Mouse (Mus musculus) hindbrain, postnatal 0 days (tissue): ENCODE data around the gene Kcnj4. TPM values are rescaled to one million over a fixed set of nuclear protein-coding genes. Genes with fewer than 3 reads are reported as not detected.
"Not testable (repeated sequence)": the region's sequence is repeated elsewhere in the genome, so short reads cannot be mapped to it uniquely, and the experiment has no call there.

ENCODE experiments used
- ATAC-seq: fragments of 200-750 bp; cut with Nextera tagmentation; 2 replicates; pipeline ENCODE4 v1.8.0; 2017; ENCODE audit warnings: mild to moderate bottlenecking, moderate TSS enrichment, moderate library complexity
- DNase-seq: peaks from one replicate; pipeline ENCODE4 v3.0.0-alpha.2; 2015; ENCODE audit warnings: low spot score
- H3K27ac ChIP-seq: fragments of 300-500 bp; sonication (generic); 2 replicates; pipeline ENCODE4 v1.5.1; 2014; ENCODE audit warnings: mild to moderate bottlenecking
- H3K27me3 ChIP-seq: fragments of 300-500 bp; sonication (generic); 2 replicates; pipeline ENCODE4 v1.6.1; 2014; ENCODE audit warnings: low read length, mixed read lengths; ENCODE audit not compliant: insufficient read depth
- H3K36me3 ChIP-seq: fragments of 300-500 bp; sonication (generic); 2 replicates; pipeline ENCODE4 v1.6.1; 2014; ENCODE audit warnings: low read length, mixed read lengths; ENCODE audit not compliant: insufficient read depth
- H3K4me1 ChIP-seq: fragments of 300-500 bp; sonication (generic); 2 replicates; pipeline ENCODE4 v1.6.1; 2014; ENCODE audit warnings: antibody characterized with exemption, low read length, mixed read lengths; ENCODE audit not compliant: insufficient read depth
- H3K4me2 ChIP-seq: fragments of 300-500 bp; sonication (generic); 2 replicates; pipeline ENCODE4 v1.6.1; 2014; ENCODE audit warnings: low read depth, mild to moderate bottlenecking, low read length, moderate library complexity, mixed read lengths
- H3K4me3 ChIP-seq: fragments of 300-500 bp; sonication (generic); 2 replicates; pipeline ENCODE4 v1.5.1; 2014; ENCODE audit warnings: low read length
- H3K9ac ChIP-seq: fragments of 300-500 bp; sonication (generic); replicated peaks from 2 replicates; pipeline ENCODE4 v1.6.1; 2014; ENCODE audit warnings: mild to moderate bottlenecking, low read length, moderate library complexity, mixed read lengths
- H3K9me3 ChIP-seq: fragments of 300-500 bp; sonication (generic); 2 replicates; pipeline ENCODE4 v1.6.1; 2016; ENCODE audit warnings: low read length, mixed read lengths
- CTCF ChIP-seq: IDR thresholded peaks from 2 replicates; pipeline ENCODE4 v1.5.1; 2016; ENCODE audit warnings: antibody characterized with exemption, control low read depth, low read depth
- WGBS: fragments of 180-500 bp; shearing (Covaris S2); extraction: QIAGEN DNeasy Blood & Tissue Kit; methylation state at CpG from one replicate; pipeline ENCODE4 v1.1.7; 2014; 5-methylcytosine and 5-hydroxymethylcytosine counted together
- polyA plus RNA-seq: library from polyadenylated mRNA; unstranded; fragments of >200 nt; fragmentation: Nextera tagmentation; extraction: Ambion mirVana; gene quantifications from 2 replicates; pipeline ENCODE4 v1.2.1, GENCODE M21; 2015
- total RNA-seq: library from RNA; depleted of rRNA; stranded (reverse); fragments of >200 nt; gene quantifications from 2 replicates; pipeline ENCODE4 v1.2.3, GENCODE M21; 2014

Kcnj4 gene
- total and polyA plus RNA-seq, 2 experiments from 2014 or later: 0.94 TPM; not detected in 1

- Histone ChIP-seq H3K27ac (no peak overlapping the region), H3K9me3 (no peaks in the 10 kb centered on the region), H3K9ac (no peak overlapping the region), H3K4me1 (0 out of 2 replicates have a peak, but pooled peaks cover 8% of the 10 kb centered on the region), H3K27me3 (no peaks in the 10 kb centered on the region), H3K36me3 (no peaks in the 10 kb centered on the region), H3K4me3 (no peak overlapping the region), H3K4me2 (no peak overlapping the region)
- no peak for TF ChIP-seq CTCF
- WGBS: 75% methylated on average over 6 of the region's 6 CpGs
- DNase-seq: no peak
- no peak for ATAC-seq
Observed at GRCm38 (mm10) chr15:79456546-79456945, 48.5 kb downstream of the Kcnj4 start.

GRCm38 (mm10) chr15:79456104-79456503 lies 48.9 kb downstream of the Kcnj4 start:
- not testable (repeated sequence) for H3K4me1 ChIP-seq
- WGBS: 53% methylated on average over 6 of the region's 6 CpGs

GRCm38 (mm10) chr15:79455106-79455810 lies 49.8 kb downstream of the Kcnj4 start, which contains the start of gene Csnk1e:
Gene Csnk1e, minus strand, starts transcription at chr15:79455566.
- Histone ChIP-seq H3K36me3 (no peaks in the 10 kb centered on the region), H3K9ac (no peak within 1 kb of the TSS; the same call in 1 of the 2 replicates), H3K27ac (no peak within 1 kb of the TSS), H3K4me1 (0 out of 2 replicates have a peak, but pooled peaks cover 8% of the 10 kb centered on the region), H3K27me3 (no peaks in the 10 kb centered on the region), H3K9me3 (no peaks in the 10 kb centered on the region), H3K4me3 (peak within 1 kb of the TSS; percentile 30), H3K4me2 (peak within 1 kb of the TSS; percentile 58)
- TF ChIP-seq CTCF: no peak
- DNase-seq (peak; percentile 48), ATAC-seq (peak; percentile 74)
- 3% methylated on average over 24 of the region's 24 CpGs for WGBS

More at GRCm38 (mm10) chr15:79456104-79456503, 48.9 kb downstream of the Kcnj4 start:
- not testable (repeated sequence) for H3K9me3 ChIP-seq, H3K36me3 ChIP-seq, H3K9ac ChIP-seq, DNase-seq, ATAC-seq, H3K4me3 ChIP-seq, H3K4me2 ChIP-seq, H3K27me3 ChIP-seq, H3K27ac ChIP-seq

DNA sequence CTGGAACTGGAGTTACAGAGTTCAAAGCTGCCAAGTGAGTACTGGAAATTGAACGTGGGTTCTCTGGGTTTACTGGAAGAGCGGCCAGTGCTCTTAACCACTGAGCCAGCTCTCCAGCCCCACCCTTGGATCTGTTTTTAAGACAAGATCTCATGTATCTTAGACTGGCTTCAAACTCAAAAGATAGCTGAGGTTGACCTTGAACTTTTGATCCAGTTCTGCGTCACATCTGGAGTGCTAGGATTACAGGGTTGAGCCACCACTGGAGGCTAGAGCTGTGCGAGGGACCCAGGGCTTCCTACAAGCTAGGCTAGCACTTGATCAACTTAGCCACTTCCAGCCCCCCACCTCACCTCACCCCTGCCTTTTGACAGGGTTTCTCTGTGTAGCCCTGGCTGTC lies 51.2 kb downstream of the Kcnj4 start:
- H3K4me3 ChIP-seq: no peak overlapping the region
- 0 out of 2 replicates have a peak, but pooled peaks cover 8% of the 10 kb centered on the region for H3K4me1 ChIP-seq
- ATAC-seq (no peak), DNase-seq (no peak)
- 88% methylated on average over 4 of the region's 4 CpGs for WGBS
- H3K27me3 ChIP-seq: no peaks in the 10 kb centered on the region
- no peak overlapping the region for H3K4me2 ChIP-seq
- H3K36me3 ChIP-seq: no peaks in the 10 kb centered on the region
- no peak overlapping the region for H3K9ac ChIP-seq
- no peak overlapping the region for H3K27ac ChIP-seq
- no peaks in the 10 kb centered on the region for H3K9me3 ChIP-seq
- no peak for TF ChIP-seq CTCF

DNA sequence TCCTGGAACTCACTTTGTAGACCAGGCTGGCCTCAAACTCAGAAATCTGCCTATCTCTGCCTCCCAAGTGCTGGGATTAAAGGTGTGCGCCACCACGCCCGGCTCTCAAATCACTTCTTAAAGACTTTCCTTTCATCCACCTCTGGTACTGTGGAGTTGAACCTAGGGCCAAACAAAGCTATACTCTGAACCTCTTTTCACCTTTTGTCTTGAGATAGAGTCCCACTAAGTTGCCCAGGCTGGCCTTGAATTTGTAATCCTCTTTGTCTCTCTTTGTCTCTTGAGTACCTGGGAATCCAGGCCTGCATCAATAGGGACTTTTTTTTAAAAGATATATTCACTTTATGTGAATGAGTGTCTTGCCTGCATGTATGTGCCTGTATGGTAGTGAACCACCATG lies 57.0 kb downstream of the Kcnj4 start:
- Histone ChIP-seq H3K4me3 (no peak overlapping the region), H3K27ac (no peak overlapping the region), H3K4me1 (no peaks in the 10 kb centered on the region), H3K9ac (no peak overlapping the region), H3K9me3 (no peaks in the 10 kb centered on the region), H3K4me2 (no peak overlapping the region), H3K27me3 (no peaks in the 10 kb centered on the region), H3K36me3 (no peaks in the 10 kb centered on the region)
- 91% methylated on average over 3 of the region's 3 CpGs for WGBS
- no peak for TF ChIP-seq CTCF
- DNase-seq (no peak), ATAC-seq (no peak)

GRCm38 (mm10) chr15:79445786-79446654 lies 59.0 kb downstream of the Kcnj4 start:
- Histone ChIP-seq H3K27ac (no peak overlapping the region), H3K4me2 (no peak overlapping the region), H3K27me3 (no peaks in the 10 kb centered on the region), H3K9me3 (no peaks in the 10 kb centered on the region), H3K4me1 (peaks cover 7% of the 10 kb centered on the region; the same call in 1 of the 2 replicates), H3K9ac (no peak overlapping the region), H3K4me3 (no peak overlapping the region), H3K36me3 (no peaks in the 10 kb centered on the region)
- DNase-seq (no peak), ATAC-seq (no peak)
- WGBS: 75% methylated on average over 8 of the region's 8 CpGs
- TF ChIP-seq CTCF: no peak
